Mouse (Mus musculus): ENCODE data around the gene Mms19. TPM values are rescaled to one million over a fixed set of nuclear protein-coding genes. Genes with fewer than 3 reads are reported as not detected.
"Not testable (repeated sequence)": the region's sequence is repeated elsewhere in the genome, so short reads cannot be mapped to it uniquely, and the experiment has no call there.

The Mms19 gene
- polyA plus RNA-seq, 1 experiment, result 57.0 TPM

GRCm38 (mm10) chr19:41916853-41917252, 64.1 kb downstream of the Mms19 start:
- DNase-seq, result no peak
- TF ChIP-seq POLR2A (IDR thresholded peaks at IDR 0.05; ENCODE audit: borderline replicate concordance, extremely low read depth, low read depth, low read length) (no peak), CTCF (IDR thresholded peaks at IDR 0.05; ENCODE audit: insufficient read depth, low read length) (no peak)
- Histone ChIP-seq H3K4me3 (replicated peaks; ENCODE audit: extremely low read depth, low read depth, low read length) (no peak overlapping the region), H3K4me1 (ENCODE audit: control insufficient read depth, insufficient read depth, low read length) (peaks cover 7% of the 10 kb centered on the region)
- WGBS, result 64% methylated on average over 4 of the region's 4 CpGs

- WGBS, result 83% methylated on average over 3 of the region's 3 CpGs
- no peak overlapping the region for H3K4me3 ChIP-seq (replicated peaks; ENCODE audit: extremely low read depth, low read depth, low read length)
- no peak for DNase-seq
- TF ChIP-seq POLR2A (IDR thresholded peaks at IDR 0.05; ENCODE audit: borderline replicate concordance, extremely low read depth, low read depth, low read length) (no peak), CTCF (IDR thresholded peaks at IDR 0.05; ENCODE audit: insufficient read depth, low read length) (no peak)
- peaks cover 7% of the 10 kb centered on the region for H3K4me1 ChIP-seq (ENCODE audit: control insufficient read depth, insufficient read depth, low read length)
These were observed 65.7 kb downstream of the Mms19 start for GRCm38 (mm10) chr19:41915294-41915693.

- DNase-seq; H3K4me1 ChIP-seq (ENCODE audit: control insufficient read depth, insufficient read depth, low read length); H3K4me3 ChIP-seq (replicated peaks; ENCODE audit: extremely low read depth, low read depth, low read length): not testable (repeated sequence)
These were observed 66.4 kb downstream of the Mms19 start for GRCm38 (mm10) chr19:41914592-41914882.

- WGBS, result 41% methylated on average over 6 of the region's 6 CpGs
- Histone ChIP-seq H3K4me3 (replicated peaks; ENCODE audit: extremely low read depth, low read depth, low read length) (no peak overlapping the region), H3K4me1 (ENCODE audit: control insufficient read depth, insufficient read depth, low read length) (peaks cover 7% of the 10 kb centered on the region)
- DNase-seq, result no peak
- no peak for TF ChIP-seq CTCF (IDR thresholded peaks at IDR 0.05; ENCODE audit: insufficient read depth, low read length)
- TF ChIP-seq POLR2A (IDR thresholded peaks at IDR 0.05; ENCODE audit: borderline replicate concordance, extremely low read depth, low read depth, low read length), result no peak
These were observed 67.0 kb downstream of the Mms19 start for GRCm38 (mm10) chr19:41913774-41914591.

- WGBS, result under 1% methylated on average over 50 of the region's 53 CpGs
- peaks cover 7% of the 10 kb centered on the region for H3K4me1 ChIP-seq (ENCODE audit: control insufficient read depth, insufficient read depth, low read length)
- H3K4me3 ChIP-seq (replicated peaks; ENCODE audit: extremely low read depth, low read depth, low read length), result peak overlapping the region; percentile 88
- no peak for DNase-seq
- TF ChIP-seq CTCF (IDR thresholded peaks at IDR 0.05; ENCODE audit: insufficient read depth, low read length), result no peak
- TF ChIP-seq POLR2A (IDR thresholded peaks at IDR 0.05; ENCODE audit: borderline replicate concordance, extremely low read depth, low read depth, low read length), result 0 out of 2 replicates have a peak, but pooled peaks have one; percentile 14
These were observed 68.6 kb downstream of the Mms19 start for GRCm38 (mm10) chr19:41912121-41913080.

- H3K4me3 ChIP-seq (replicated peaks; ENCODE audit: extremely low read depth, low read depth, low read length), result peak within 1 kb of the TSS; percentile 91
- WGBS, result 2% methylated on average over 54 of the region's 54 CpGs
- TF ChIP-seq CTCF (IDR thresholded peaks at IDR 0.05; ENCODE audit: insufficient read depth, low read length) (no peak), POLR2A (IDR thresholded peaks at IDR 0.05; ENCODE audit: borderline replicate concordance, extremely low read depth, low read depth, low read length) (peak; percentile 90; the same call in 1 of the 2 replicates)
- peaks cover 7% of the 10 kb centered on the region for H3K4me1 ChIP-seq (ENCODE audit: control insufficient read depth, insufficient read depth, low read length)
- DNase-seq, result peak; percentile 88
These were observed 69.5 kb downstream of the Mms19 start, which contains the start of gene Pgam1 for GRCm38 (mm10) chr19:41911178-41912073. TSS of gene Pgam1 (plus strand) at chr19:41911923.

- peaks cover 7% of the 10 kb centered on the region for H3K4me1 ChIP-seq (ENCODE audit: control insufficient read depth, insufficient read depth, low read length)
- H3K4me3 ChIP-seq (replicated peaks; ENCODE audit: extremely low read depth, low read depth, low read length), result no peak overlapping the region
- TF ChIP-seq POLR2A (IDR thresholded peaks at IDR 0.05; ENCODE audit: borderline replicate concordance, extremely low read depth, low read depth, low read length) (no peak), CTCF (IDR thresholded peaks at IDR 0.05; ENCODE audit: insufficient read depth, low read length) (no peak)
- WGBS, result 67% methylated on average over 2 of the region's 2 CpGs
- DNase-seq, result no peak
These were observed 70.6 kb downstream of the Mms19 start for GRCm38 (mm10) chr19:41910396-41910795.

GRCm38 (mm10) chr19:41908736-41909135, 72.2 kb downstream of the Mms19 start:
- H3K4me1 ChIP-seq (ENCODE audit: control insufficient read depth, insufficient read depth, low read length), result peaks cover 7% of the 10 kb centered on the region
- DNase-seq, result no peak
- TF ChIP-seq POLR2A (IDR thresholded peaks at IDR 0.05; ENCODE audit: borderline replicate concordance, extremely low read depth, low read depth, low read length) (no peak), CTCF (IDR thresholded peaks at IDR 0.05; ENCODE audit: insufficient read depth, low read length) (no peak)
- 76% methylated on average over 3 of the region's 3 CpGs for WGBS
- H3K4me3 ChIP-seq (replicated peaks; ENCODE audit: extremely low read depth, low read depth, low read length), result no peak overlapping the region

Data from lung, adult 2 months (tissue).